Mouse (Mus musculus): Measurements from ENCODE around the gene Gnmt.
"Not testable (repeated sequence)": the region's sequence is repeated elsewhere in the genome, so short reads cannot be mapped to it uniquely, and the experiment has no call there.

Gnmt gene

DNA sequence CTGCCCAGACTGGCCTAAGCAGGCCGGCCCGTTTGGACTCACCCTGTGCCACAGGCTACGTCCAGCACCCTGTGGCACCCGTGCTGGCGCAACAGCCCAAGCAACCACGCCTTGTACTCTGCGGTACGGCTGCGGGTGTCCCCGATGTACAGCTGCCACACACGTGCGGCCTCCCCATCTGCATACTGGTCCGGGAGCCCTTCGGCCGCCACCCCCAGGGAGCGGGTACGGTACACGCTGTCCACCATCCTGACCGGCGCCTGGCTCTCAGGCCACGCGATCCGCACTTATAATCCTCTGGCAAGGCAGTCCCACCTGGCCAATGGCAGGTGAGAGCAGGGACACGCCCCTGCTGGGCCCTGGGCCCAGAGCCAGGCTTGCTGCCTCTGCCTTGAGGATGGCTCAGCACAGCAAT is at the start of gene Gnmt:
Gene Gnmt, minus strand, starts transcription at position 265 of the 415 bp plus-strand sequence.
- DNase-seq (ENCODE audit: low spot score) = no peak

DNA sequence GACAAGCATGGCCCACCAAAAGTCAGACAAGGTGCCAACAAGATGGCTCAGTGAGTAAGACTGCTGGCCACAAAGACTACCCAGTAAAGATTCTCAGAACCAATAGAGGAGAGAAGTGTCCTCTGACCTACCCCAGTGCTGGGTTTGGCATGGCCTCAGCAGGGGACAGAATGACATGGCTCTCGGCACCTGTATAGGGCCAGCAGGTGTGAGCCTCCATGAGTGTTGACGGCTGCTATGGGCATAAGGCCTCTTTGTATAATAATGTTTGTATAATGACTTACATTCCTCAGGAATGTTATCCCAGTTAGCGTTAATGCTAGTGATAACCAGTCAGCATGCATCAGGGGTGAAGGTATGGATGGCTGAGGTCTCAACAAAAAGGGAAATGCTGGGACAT is 47.1 kb upstream of the Gnmt start:
- no peak for DNase-seq (ENCODE audit: low spot score)

DNA sequence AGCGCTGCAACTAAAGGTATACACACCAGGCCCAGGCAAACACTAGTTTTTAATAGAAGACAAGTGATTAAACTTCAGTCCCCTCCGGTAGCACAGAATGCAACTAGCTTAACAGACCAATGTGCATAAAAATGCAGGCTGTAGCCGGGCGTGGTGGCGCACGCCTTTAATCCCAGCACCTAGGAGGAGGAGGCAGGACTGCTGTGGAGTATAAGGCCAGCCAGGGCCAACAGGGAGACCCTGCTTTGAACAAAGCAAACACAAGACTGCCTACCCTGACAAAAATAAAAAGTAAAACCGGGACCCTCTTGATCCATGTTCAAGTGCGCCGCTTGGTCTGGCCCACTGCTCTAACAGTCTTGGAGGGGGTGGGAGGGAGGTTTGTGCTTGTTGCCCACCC is 46.1 kb upstream of the Gnmt start:
- no peak for DNase-seq (ENCODE audit: low spot score)

DNA sequence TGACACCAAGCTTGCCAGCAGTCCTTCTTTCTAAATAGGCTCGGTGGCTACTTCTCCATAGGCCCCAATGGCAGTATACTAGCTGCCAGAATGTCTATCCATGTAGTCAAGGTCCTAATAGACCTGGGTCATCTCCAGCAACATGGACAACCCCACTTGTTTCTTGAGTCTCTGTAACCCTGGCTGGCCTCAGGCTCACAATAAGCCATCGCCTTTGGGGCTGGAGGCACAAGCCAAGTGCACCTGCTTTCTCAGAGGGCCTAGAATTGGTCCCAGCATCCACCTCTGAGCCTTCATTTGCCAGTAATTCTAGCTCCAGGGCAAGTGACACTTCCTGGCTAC is 45.1 kb upstream of the Gnmt start:
- no peak for DNase-seq (ENCODE audit: low spot score)

DNA sequence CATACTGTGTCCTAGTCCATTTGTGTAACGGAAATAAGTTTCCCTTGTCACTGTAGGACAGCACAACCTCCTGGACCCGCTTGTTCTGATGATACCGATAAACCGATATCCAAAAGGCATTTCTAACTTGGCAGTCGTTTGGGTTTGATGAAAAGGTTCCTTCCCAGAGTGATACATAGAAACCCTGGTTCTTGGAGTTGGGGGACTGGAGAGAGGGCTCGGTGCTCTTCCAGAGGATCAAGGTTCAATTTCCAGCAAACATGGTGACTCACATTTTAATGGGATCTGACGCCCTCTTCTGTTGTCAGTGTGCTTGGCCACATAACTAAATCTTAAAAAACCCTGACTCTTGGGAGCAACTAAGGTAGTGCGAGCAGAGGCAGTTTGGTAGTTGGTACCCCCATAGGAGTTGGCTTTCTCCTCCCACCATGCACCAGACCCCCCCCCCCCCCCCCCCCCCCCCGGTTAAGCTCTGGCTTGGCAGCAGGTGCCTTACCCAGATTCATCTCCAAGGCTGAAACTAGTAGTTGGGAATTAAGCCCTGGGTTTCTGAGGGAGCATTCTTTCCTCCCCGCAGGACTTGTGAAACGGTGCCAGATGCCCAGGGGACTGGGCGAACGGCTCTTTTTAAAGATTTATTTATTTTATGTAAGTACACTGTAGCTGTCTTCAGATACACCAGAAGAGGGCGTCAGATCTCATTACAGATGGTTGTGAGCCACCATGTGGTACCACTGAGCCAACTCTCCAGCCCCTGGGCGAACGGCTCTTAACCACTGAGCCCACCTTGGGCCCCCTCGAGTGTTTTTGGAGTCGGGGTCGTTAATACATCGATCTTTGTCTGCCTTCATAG is 44.5 kb upstream of the Gnmt start:
- DNase-seq (ENCODE audit: low spot score) = no peak

DNA sequence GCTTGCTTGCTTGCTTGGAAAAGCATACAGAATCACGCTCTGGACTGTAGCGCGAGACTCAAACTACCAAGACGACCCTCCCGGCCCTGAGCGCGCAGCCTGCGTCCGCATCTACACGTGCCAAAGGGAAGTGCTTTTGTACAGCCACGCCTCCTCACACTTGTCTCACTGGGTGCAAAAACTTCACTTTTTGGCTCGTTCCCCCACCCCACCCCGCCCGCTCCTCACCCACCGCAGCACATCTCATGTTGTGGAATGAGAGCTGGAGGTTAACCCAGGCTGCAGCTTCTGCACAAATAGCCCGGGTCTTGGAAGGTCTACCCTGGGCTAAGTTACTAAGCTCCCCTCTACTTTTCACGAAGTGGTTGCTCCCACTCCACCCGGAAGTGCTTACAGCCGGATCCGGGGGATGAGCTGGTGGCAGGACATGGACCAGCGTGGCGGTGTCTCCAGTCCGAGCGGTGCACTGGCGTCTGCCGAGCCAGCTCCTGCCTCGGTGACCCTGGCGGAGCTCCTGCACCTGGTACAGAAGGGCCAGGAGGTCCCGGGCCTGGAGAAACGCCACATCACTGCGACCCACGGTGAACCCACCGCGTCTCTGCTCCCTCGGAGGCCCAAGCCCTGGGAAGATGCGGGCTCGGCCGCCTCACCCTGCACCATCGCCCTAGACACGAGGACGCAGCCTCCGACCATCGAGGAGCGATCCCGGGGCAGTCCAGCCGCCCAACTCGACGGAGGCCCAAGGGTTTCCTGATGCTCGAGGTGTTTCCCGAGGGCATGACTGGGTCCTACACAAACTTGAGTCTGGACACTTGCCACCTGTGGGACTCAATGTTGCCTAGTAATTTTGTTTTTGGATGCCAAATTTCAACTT is 43.7 kb upstream of the Gnmt start, which contains the start of gene 2310039H08Rik:
Gene 2310039H08Rik, plus strand, starts transcription at position 232 of the 874 bp plus-strand sequence.
- peak; percentile 73 for DNase-seq (ENCODE audit: low spot score)

DNA sequence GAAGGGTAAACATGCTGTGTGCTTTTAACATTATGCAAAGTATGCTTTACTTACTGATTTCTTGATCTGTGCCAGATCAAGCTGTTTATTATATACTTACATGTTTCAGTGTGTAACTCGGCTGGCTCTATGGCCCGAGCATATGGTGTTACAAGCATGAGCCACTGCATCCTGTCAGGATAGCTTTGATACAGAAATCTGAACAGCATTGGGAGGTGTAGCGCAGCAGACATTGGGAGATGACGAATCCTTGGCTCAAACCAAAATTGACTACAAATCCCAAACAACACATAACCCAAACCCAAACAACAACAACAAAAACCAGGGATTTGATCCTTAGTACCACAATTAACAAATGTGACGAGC is 43.1 kb upstream of the Gnmt start:
- no peak for DNase-seq (ENCODE audit: low spot score)

DNA sequence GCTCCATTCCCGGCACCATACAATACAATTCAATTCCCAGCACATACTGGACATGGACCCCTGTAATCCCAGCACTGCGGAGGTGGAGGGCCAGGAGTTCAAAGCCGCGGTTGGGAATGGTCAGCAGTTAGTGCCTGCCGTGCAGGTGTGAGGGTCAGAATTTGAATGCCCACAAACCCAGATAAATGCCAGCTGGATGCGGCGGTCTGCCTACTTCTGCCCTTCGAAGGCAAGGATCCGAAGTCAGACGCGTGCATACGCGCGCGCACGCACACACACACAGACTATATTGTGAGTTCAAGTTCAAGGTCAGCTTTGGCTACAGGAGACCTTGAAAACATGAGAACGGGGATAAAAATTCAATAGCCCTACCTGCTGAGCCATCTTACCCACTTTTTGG is 42.6 kb upstream of the Gnmt start:
- no peak for DNase-seq (ENCODE audit: low spot score)

DNA sequence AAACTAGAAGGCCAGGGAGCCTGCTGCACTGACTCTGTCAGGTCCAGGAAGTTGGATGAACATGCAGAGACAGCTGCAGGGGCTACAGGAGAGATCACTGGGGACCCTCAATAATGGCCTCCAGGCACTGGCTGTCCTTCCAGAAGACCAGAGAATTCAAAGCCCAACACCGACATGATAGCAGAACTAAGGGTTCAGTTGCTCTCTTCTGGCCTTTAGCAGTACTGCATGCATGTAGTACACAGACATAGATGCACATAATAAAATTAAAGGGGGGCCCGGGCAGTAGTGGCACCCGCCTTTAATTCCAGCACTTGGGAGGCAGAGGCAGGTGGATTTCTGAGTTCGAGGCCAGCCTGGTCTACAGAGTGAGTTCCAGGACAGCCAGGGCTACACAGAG is 42.1 kb upstream of the Gnmt start:
- no peak for DNase-seq (ENCODE audit: low spot score)

DNA sequence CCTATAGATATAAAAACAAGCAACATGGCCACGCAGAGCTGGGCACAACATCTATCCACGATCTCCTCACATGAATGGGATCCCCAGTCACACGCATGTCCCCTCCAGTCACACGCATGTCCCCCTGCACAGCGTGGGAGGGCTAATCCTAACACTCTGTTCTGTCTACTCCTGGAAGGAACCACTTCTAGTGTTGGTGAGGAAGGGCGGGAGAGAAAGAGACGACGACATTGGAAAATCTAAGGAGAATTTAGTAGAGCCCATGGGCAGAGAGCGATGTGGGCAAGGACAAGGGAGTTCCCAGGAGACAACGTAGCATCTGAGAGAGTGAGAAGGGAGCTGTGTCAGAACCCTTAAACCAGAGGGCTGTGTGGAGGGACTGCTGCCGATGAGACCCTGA is 41.6 kb upstream of the Gnmt start:
- DNase-seq (ENCODE audit: low spot score) = no peak

DNA sequence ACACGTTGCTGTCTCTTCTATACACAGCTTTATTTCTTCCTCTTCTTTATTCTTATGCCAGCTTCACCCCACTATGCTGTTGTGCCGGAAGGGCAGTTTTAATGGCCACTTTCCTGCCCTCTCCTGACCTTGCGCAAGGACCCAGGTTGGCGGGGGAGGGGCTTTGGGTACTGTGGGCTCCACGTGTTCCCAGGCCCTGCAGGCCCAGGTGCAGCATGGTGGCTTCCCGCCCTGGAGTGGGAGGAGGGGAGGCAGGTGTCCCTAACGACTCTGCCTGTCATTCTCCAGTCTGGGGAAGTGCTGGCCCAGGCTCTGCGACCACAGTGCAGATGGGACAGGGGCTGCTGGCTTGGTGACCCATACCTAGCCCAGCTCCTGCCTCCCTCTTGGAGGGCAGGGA is 38.9 kb upstream of the Gnmt start:
- no peak for DNase-seq (ENCODE audit: low spot score)

DNA sequence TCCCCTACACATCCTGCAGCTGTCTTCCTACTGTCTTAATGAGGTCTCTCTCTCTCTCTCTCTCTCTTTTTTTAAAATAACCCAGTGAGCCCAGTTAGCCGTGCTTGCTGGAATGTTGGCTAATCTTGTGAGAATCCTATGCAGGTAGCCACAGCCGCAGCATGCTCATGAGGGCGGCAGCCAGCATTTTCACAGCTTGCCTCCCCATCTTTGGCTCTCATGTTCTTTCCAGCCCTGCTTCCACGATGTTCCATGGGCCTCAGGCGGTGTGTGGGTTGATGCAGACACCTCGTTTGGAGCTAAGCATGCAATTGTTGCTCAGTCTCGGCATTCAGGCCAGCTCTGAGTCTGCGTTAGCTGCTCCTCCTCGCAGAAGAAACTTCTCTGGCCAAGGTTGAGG is 35.9 kb upstream of the Gnmt start:
- not testable (repeated sequence) for DNase-seq (ENCODE audit: low spot score)

DNA sequence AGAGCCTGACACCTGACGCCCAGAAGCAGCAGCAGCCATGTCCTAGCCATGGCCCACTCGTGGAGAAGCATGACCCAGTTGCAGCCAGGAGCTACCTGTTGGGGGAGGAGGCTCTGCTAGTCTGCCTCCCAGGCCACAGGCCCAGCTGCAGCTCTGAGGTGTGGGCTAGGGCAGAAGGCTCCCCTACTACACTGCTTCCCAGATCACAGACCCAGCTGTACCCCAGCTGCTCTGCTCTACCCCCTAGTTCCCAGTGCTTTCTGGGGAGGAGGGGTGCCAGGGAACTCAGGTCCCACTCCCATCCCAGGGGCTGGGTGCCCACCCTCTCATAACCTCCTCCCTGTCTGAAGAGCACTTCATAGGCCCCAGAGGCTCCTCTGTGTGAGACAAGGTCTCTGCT is 34.6 kb upstream of the Gnmt start, which contains the start of gene Ptcra:
Gene Ptcra, minus strand, starts transcription at position 169 of the 400 bp plus-strand sequence.
- no peak for DNase-seq (ENCODE audit: low spot score)

DNA sequence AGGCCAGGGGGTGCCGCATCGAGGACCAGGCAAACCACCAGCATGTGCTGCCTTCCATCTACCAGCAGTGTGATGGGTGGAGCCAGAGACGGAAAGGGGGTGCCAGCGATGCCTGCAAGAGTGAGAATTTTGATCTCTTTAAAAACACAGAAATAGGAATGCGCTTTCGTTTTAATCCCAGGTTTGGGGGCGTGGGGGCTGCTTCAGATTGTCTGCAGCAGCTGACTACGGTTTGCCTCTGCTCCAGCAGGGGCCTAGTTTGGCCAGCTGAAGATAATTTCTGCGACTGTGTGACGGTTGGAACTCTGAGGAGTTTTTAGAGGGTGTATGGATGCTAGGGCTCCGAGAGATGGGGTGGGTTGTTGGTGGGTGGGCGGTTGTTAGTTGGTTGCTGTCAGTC is 29.8 kb upstream of the Gnmt start:
- DNase-seq (ENCODE audit: low spot score) = no peak

DNA sequence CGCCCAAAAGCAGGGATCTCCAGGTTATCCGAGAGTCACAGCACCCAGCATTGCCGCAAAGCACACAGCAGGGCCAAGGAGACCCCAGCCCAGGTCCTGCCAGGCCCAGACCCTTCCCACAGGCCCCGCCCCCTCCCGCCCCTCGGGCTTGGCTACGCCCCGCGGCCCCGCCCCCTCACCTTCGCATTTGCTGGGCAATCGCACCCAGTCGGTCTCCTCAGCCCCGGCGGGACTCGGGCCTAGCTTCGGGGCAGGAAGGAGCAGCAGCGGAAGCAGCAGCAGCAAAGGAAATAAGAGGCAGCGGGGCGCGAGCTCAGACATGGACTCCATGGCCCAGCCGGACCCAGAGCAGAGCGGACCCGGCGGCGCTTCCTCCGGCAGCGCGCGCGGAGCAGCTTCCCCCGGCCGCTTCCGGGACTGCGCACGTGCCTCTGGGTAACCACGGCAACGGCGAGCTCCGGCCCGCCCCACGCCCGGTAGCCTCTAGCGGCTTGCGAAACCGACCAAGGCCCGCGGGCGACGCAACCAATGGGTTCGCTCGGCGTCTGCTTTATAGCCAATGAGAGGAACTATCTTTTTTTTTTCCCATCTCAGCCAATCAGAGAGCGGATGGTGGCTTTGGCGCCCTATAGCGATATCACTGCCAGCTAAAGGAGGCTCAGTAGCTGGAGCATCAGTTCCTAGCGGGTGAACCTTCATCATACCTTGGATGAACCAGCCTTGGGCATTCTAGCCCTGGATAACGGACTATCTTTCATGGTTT is 23.0 kb upstream of the Gnmt start, which contains the start of gene Cnpy3:
Gene Cnpy3, minus strand, starts transcription at position 421 of the 763 bp plus-strand sequence.
- DNase-seq (ENCODE audit: low spot score) = peak; percentile 90

DNA sequence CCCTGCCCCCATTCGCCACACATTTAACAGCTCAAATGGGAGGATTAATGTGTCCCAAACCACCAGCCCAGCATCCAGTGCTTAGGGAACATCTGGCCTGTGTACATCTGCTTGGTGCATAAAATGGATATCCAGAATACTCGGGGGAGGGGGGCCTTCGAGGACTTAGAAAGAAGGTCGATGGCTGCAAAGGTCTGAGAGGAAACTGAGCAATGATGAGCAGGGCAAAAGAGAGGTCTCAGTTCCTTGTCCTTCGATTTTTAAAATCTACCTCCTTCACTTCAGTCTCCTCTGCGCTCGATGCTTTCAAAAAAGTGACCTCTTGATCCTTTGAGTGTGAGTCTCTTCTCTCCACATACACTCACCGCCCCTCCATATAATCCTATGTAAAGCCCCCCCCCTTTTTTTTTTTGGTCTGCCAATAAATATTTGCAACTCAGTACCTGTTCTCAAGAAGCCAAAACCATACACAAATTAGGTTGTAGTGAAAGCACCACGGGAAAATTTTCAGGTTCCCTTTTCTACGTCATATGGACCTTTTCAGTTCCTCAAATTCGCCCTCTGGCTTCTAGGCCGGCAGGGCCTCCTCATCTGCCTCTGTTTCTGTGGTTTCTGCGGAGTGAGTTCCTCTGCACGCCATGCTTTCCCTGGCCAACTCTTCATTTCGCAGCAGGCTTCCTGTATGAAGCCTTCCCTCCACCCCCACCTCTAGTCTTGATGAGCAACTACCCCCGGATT is 22.3 kb upstream of the Gnmt start:
- DNase-seq (ENCODE audit: low spot score) = no peak

DNA sequence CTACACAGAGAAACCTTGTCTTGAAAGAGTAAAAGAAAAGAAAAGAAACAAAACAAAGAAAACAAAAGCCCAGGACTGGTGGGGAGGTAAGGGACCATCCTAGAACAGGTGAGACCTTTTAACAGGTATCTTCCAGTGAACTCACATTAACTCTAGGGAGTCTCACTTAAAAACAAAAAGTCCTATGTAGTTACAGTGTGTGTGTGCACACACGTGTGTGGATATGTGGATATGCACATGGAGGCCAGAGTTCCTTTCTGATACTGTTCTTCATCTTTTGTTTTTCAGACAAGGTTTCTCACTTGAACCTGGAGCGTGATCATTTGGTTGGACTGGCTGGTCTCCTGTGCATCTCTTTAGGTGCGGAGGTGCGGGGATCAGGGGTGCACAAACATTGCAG is 21.6 kb upstream of the Gnmt start:
- DNase-seq (ENCODE audit: low spot score) = no peak

DNA sequence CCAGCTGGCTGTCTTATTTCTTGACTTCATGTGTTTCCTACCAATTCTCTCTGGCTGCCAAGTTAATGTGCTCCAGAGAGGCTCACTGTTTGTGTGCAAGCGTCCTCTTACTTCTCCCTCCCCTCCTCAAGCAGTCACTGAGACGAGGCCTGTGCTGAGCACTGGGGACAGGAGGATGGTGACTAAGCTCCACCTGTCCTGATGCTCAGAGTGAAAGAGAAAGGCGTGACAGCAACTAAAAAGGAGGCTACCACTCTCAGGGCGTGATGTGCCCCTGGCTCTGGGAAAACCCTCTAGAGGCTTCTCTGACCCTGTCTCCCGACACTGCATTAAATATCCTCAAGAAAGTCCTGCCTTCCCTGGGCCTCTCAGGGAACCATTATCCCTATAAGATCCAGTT is 20.3 kb upstream of the Gnmt start:
- DNase-seq (ENCODE audit: low spot score) = no peak

DNA sequence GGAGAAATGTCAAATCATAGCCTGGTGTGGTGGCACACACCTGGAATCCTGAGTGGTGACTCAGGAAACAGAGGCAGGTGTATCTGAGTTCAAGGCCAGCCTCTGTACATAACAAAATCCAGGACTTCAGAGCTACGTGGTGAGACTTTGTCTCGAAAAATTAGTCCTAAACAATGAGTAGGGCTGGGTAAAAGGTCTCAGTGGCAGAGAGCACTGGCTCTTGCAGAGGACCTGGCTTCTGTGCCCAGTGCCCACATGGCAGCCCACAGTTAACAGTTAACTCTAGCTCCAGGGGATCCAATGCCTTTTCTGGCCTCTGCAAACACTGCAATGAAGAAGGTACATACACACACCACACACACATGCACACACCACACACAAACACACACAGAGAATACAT is 18.8 kb upstream of the Gnmt start:
- DNase-seq (ENCODE audit: low spot score) = no peak

DNA sequence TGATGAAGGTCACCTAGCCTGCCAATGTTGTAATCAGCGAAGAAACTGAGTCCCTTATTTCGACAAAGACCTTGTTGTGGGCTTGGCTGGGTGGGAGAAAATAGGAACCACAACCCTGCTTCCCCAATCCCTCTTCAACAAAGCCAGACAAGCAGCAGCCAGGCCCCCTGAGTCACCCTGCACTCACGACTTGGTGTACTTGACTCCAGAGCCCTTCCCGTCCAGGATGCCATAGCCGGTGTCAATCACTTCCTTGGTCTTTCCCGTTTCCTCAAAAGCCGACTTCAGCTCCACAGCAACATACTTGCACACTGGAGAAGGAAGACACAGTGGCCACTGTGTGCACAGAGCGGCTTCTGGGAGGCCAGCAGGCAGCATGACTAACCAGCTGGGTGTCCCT is 18.3 kb upstream of the Gnmt start:
- no peak for DNase-seq (ENCODE audit: low spot score)

DNA sequence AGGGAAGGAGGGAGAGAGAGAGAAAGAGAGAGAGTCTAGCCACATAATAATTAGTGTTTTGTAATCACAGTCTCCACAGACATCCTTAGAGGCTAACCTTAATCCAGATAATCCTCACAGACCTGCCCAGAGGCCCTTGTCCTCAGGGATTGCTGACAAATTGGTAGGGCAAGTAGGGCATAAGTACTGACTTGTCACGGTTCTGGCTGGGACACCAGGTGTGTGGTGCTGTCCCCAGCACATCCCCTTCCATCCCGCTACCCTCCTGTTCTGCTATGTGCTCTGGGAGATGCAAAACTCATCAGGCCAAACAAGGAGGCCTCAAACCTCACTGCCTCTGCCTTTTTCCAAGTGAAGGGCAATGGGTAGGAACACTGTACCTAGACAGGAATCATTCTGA is 16.5 kb upstream of the Gnmt start:
- no peak for DNase-seq (ENCODE audit: low spot score)

DNA sequence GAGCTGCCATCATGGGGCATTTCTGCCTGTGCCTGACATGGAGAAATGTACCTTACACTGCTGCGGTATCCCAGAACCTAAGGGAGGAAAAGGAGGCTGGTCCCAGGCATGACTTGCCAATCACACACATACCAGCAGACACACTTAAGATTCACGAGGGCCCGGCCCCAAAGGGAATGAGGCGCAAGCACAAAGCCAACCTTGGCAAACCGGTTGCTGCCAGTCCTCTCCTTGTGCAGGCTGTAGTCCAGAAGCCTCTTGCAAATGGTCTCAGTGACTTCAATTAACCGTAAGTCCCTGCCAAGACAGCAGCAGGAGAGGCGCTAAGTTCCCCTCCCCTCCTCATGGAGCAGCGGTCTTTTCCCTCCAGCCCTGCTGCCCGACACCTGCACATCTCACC is 14.0 kb upstream of the Gnmt start:
- DNase-seq (ENCODE audit: low spot score) = no peak

Data from ovary, postnatal 14 days (tissue).